Mouse (Mus musculus): ENCODE measurements at regions not wholly inside any gene's neighbourhood (a gene's known extent, or its start where the extent isn't known, plus 50 kb on each side); places are given as distances from the start of the nearest gene placed in this dataset.

DNA sequence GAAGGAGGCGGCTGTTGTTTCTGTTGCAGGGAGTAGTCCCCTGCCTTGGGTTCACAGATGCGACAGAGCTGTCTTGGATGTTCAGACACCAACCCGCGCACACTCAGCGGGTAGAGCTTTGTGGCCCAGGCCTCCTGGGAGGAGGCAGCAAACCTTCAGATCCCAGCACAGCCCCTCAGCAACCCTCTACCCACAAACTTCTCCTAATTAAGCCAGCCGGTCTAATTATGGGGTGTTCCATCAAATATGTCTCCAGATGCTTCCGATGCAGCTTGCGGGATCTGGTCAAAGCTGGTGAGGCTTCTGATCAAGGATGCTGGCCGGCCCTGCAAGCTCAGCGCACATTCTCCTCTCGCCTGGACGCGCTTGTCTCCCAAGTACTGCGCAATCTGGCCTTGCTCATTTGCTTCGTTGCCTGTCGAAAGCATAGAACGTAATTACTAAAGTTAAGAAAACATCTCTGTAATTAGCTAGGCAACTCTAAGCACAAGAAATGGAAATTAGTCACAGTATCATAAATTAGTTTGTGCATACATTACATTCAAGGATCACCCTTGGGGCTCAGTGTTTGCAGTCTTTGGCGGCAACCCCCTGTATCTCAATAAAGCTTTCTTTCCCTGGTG, 92.0 kb upstream of the Kiz start:
- no peak for TF ChIP-seq CTCF (IDR thresholded peaks at IDR 0.05)
- TF ChIP-seq EP300 (IDR thresholded peaks at IDR 0.05), result no peak

Data from lung, postnatal 0 days (tissue).